Mouse (Mus musculus) heart, embryonic 13.5 days (tissue): ENCODE results near the gene Fggy. TPM values are rescaled to one million over a fixed set of nuclear protein-coding genes. Genes with fewer than 3 reads are reported as not detected.

Source experiments
- ATAC-seq: fragments of 200-750 bp; cut with Nextera tagmentation; 2 replicates; pipeline ENCODE4 v1.8.0; 2017; ENCODE audit warnings: moderate TSS enrichment; ENCODE audit not compliant: insufficient number of reproducible peaks, low FRiP score, low TSS enrichment; ENCODE audit errors: extremely low read depth
- H3K27ac ChIP-seq: fragments of 300-500 bp; sonication (generic); replicated peaks from 2 replicates; pipeline ENCODE4 v1.5.1; 2015; ENCODE audit warnings: moderate library complexity, mild to moderate bottlenecking, inconsistent platforms
- H3K27me3 ChIP-seq: fragments of 300-500 bp; sonication (generic); replicated peaks from 2 replicates; pipeline ENCODE4 v1.6.1; 2015; ENCODE audit warnings: mild to moderate bottlenecking, inconsistent platforms
- H3K36me3 ChIP-seq: fragments of 300-500 bp; sonication (generic); 2 replicates; pipeline ENCODE4 v1.6.1; 2015; ENCODE audit warnings: mild to moderate bottlenecking, inconsistent platforms
- H3K4me1 ChIP-seq: fragments of 300-500 bp; sonication (generic); 2 replicates; pipeline ENCODE4 v1.6.1; 2015; ENCODE audit warnings: inconsistent platforms
- H3K4me2 ChIP-seq: fragments of 300-500 bp; sonication (generic); 2 replicates; pipeline ENCODE4 v1.6.1; 2015; ENCODE audit warnings: inconsistent platforms, mild to moderate bottlenecking, moderate library complexity
- H3K4me3 ChIP-seq: fragments of 300-500 bp; sonication (generic); 2 replicates; pipeline ENCODE4 v1.5.1; 2015; ENCODE audit warnings: moderate library complexity, mild to moderate bottlenecking, inconsistent platforms
- H3K9ac ChIP-seq: fragments of 300-500 bp; sonication (generic); 2 replicates; pipeline ENCODE4 v1.6.1; 2015; ENCODE audit warnings: inconsistent platforms, mild to moderate bottlenecking, moderate library complexity
- H3K9me3 ChIP-seq: fragments of 300-500 bp; sonication (generic); 2 replicates; pipeline ENCODE4 v1.6.1; 2016; ENCODE audit warnings: inconsistent platforms
- WGBS: fragments of 180-500 bp; shearing (Covaris S2); methylation state at CpG from one replicate; pipeline ENCODE4 v1.1.7; 2015; ENCODE audit warnings: mixed read lengths; 5-methylcytosine and 5-hydroxymethylcytosine counted together
- polyA plus RNA-seq: library from polyadenylated mRNA; unstranded; fragments of >200 nt; fragmentation: Nextera tagmentation; extraction: Ambion mirVana; gene quantifications from 2 replicates; pipeline ENCODE4 v1.2.1, GENCODE M21; 2015

Gene Fggy
- polyA plus RNA-seq: 4.2 and 4.9 TPM in 2 replicates

- WGBS: 31% methylated on average over 12 of the region's 12 CpGs
- H3K4me3 ChIP-seq: peak within 1 kb of the TSS; percentile 56
- peak within 1 kb of the TSS; percentile 82 for H3K9ac ChIP-seq
- ATAC-seq: peak; percentile 94
- H3K36me3 ChIP-seq: no peaks in the 10 kb centered on the region
- H3K4me2 ChIP-seq: peak within 1 kb of the TSS; percentile 80
- H3K9me3 ChIP-seq: no peaks in the 10 kb centered on the region
- peak within 1 kb of the TSS; percentile 82 for H3K27ac ChIP-seq
- peaks cover 26% of the 10 kb centered on the region for H3K4me1 ChIP-seq
- no peaks in the 10 kb centered on the region for H3K27me3 ChIP-seq
Measured at GRCm38 (mm10) chr4:95557333-95557956, at the start of gene Fggy. Fggy (plus strand) TSS chr4:95557507.

GRCm38 (mm10) chr4:95507946-95508311 is 49.4 kb upstream of the Fggy start:
- Histone ChIP-seq H3K4me2 (no peak overlapping the region), H3K9ac (no peak overlapping the region), H3K27ac (no peak overlapping the region), H3K4me1 (no peaks in the 10 kb centered on the region), H3K27me3 (no peaks in the 10 kb centered on the region), H3K9me3 (no peaks in the 10 kb centered on the region), H3K36me3 (no peaks in the 10 kb centered on the region), H3K4me3 (no peak overlapping the region)
- ATAC-seq: no peak
- 82% methylated on average over 4 of the region's 4 CpGs for WGBS

GRCm38 (mm10) chr4:95518382-95518781 is 38.9 kb upstream of the Fggy start:
- no peaks in the 10 kb centered on the region for H3K36me3 ChIP-seq
- 35% methylated on average over 1 of the region's 1 CpGs for WGBS

GRCm38 (mm10) chr4:95519975-95520642 is 37.2 kb upstream of the Fggy start:
- no peak overlapping the region for H3K4me3 ChIP-seq
- no peak overlapping the region for H3K4me2 ChIP-seq
- H3K9me3 ChIP-seq: no peaks in the 10 kb centered on the region
- no peak overlapping the region for H3K9ac ChIP-seq
- no peaks in the 10 kb centered on the region for H3K4me1 ChIP-seq
- WGBS: 68% methylated on average over 4 of the region's 4 CpGs
- no peak for ATAC-seq
- H3K36me3 ChIP-seq: no peaks in the 10 kb centered on the region
- H3K27ac ChIP-seq: no peak overlapping the region
- H3K27me3 ChIP-seq: no peaks in the 10 kb centered on the region

More at GRCm38 (mm10) chr4:95518382-95518781, 38.9 kb upstream of the Fggy start:
- H3K27ac ChIP-seq: no peak overlapping the region
- no peaks in the 10 kb centered on the region for H3K9me3 ChIP-seq
- no peak overlapping the region for H3K9ac ChIP-seq
- no peaks in the 10 kb centered on the region for H3K4me1 ChIP-seq
- H3K27me3 ChIP-seq: no peaks in the 10 kb centered on the region
- H3K4me2 ChIP-seq: no peak overlapping the region
- no peak for ATAC-seq
- no peak overlapping the region for H3K4me3 ChIP-seq

- H3K36me3 ChIP-seq: no peaks in the 10 kb centered on the region
- no peak overlapping the region for H3K4me3 ChIP-seq
- no peaks in the 10 kb centered on the region for H3K4me1 ChIP-seq
- no peak overlapping the region for H3K4me2 ChIP-seq
- H3K9ac ChIP-seq: no peak overlapping the region
- ATAC-seq: no peak
- WGBS: 77% methylated on average over 2 of the region's 2 CpGs
- no peak overlapping the region for H3K27ac ChIP-seq
- H3K27me3 ChIP-seq: no peaks in the 10 kb centered on the region
- H3K9me3 ChIP-seq: no peaks in the 10 kb centered on the region
Measured at GRCm38 (mm10) chr4:95520643-95521032, 36.7 kb upstream of the Fggy start.

- Histone ChIP-seq H3K4me3 (no peak overlapping the region), H3K4me2 (no peak overlapping the region), H3K36me3 (no peaks in the 10 kb centered on the region), H3K9me3 (no peaks in the 10 kb centered on the region), H3K27me3 (no peaks in the 10 kb centered on the region), H3K27ac (no peak overlapping the region), H3K4me1 (no peaks in the 10 kb centered on the region), H3K9ac (no peak overlapping the region)
- WGBS: 81% methylated on average over 4 of the region's 4 CpGs
- ATAC-seq: no peak
Measured at GRCm38 (mm10) chr4:95526588-95526987, 30.7 kb upstream of the Fggy start.

- Histone ChIP-seq H3K27me3 (no peaks in the 10 kb centered on the region), H3K4me1 (no peaks in the 10 kb centered on the region), H3K4me2 (no peak overlapping the region), H3K9me3 (no peaks in the 10 kb centered on the region), H3K9ac (no peak overlapping the region), H3K4me3 (no peak overlapping the region), H3K27ac (no peak overlapping the region), H3K36me3 (no peaks in the 10 kb centered on the region)
- no peak for ATAC-seq
- WGBS: 51% methylated on average over 2 of the region's 2 CpGs
Measured at GRCm38 (mm10) chr4:95530757-95531156, 26.6 kb upstream of the Fggy start.

- no peak overlapping the region for H3K4me3 ChIP-seq
- H3K27ac ChIP-seq: no peak overlapping the region
- no peak overlapping the region for H3K4me2 ChIP-seq
- no peaks in the 10 kb centered on the region for H3K4me1 ChIP-seq
- H3K9me3 ChIP-seq: no peaks in the 10 kb centered on the region
- H3K9ac ChIP-seq: no peak overlapping the region
- no peak for ATAC-seq
- H3K36me3 ChIP-seq: no peaks in the 10 kb centered on the region
- H3K27me3 ChIP-seq: no peaks in the 10 kb centered on the region
- 70% methylated on average over 3 of the region's 3 CpGs for WGBS
Measured at GRCm38 (mm10) chr4:95533946-95534345, 23.4 kb upstream of the Fggy start.

- Histone ChIP-seq H3K27ac (no peak overlapping the region), H3K9ac (no peak overlapping the region), H3K4me3 (no peak overlapping the region), H3K4me2 (no peak overlapping the region), H3K27me3 (no peaks in the 10 kb centered on the region), H3K4me1 (no peaks in the 10 kb centered on the region), H3K9me3 (no peaks in the 10 kb centered on the region), H3K36me3 (no peaks in the 10 kb centered on the region)
- 51% methylated on average over 3 of the region's 3 CpGs for WGBS
- no peak for ATAC-seq
Measured at GRCm38 (mm10) chr4:95541382-95542038, 15.8 kb upstream of the Fggy start.

- Histone ChIP-seq H3K36me3 (no peaks in the 10 kb centered on the region), H3K27ac (no peak overlapping the region), H3K4me1 (no peaks in the 10 kb centered on the region), H3K9me3 (no peaks in the 10 kb centered on the region), H3K27me3 (no peaks in the 10 kb centered on the region), H3K4me2 (no peak overlapping the region), H3K9ac (no peak overlapping the region), H3K4me3 (no peak overlapping the region)
- WGBS: 88% methylated on average over 4 of the region's 4 CpGs
- no peak for ATAC-seq
Measured at GRCm38 (mm10) chr4:95542039-95542790, 15.1 kb upstream of the Fggy start.

- Histone ChIP-seq H3K36me3 (no peaks in the 10 kb centered on the region), H3K9me3 (no peaks in the 10 kb centered on the region), H3K4me3 (no peak overlapping the region), H3K9ac (no peak overlapping the region), H3K27me3 (no peaks in the 10 kb centered on the region), H3K27ac (no peak overlapping the region), H3K4me2 (no peak overlapping the region), H3K4me1 (no peaks in the 10 kb centered on the region)
- 83% methylated on average over 4 of the region's 4 CpGs for WGBS
- no peak for ATAC-seq
Measured at GRCm38 (mm10) chr4:95543529-95543928, 13.8 kb upstream of the Fggy start.
